Mouse (Mus musculus) MEL (cell line): ENCODE measurements at regions not wholly inside any gene's neighbourhood (a gene's known extent, or its start where the extent isn't known, plus 50 kb on each side); places are given as distances from the start of the nearest gene placed in this dataset.

Source experiments
- CHD2 ChIP-seq: IDR thresholded peaks from 2 replicates; pipeline ENCODE4 v1.6.1; 2011; ENCODE audit warnings: low read length, improper control_type of control experiment
- CTCF ChIP-seq, 3 experiments: IDR thresholded peaks in 2 of 3; conservative IDR thresholded peaks in 1 of 3; 2 replicates each; pipeline ENCODE4 v1.5.1; 2011 to 2012; ENCODE audit warnings: low read length in 3 of 3, low read depth in 2 of 3, mild to moderate bottlenecking in 2 of 3, improper control_type of control experiment in 1 of 3, inconsistent platforms in 1 of 3, mixed read lengths in 1 of 3, moderate library complexity in 1 of 3; ENCODE audit not compliant: control insufficient read depth in 1 of 3, insufficient read depth in 1 of 3, poor library complexity in 1 of 3, severe bottlenecking in 1 of 3
- EP300 ChIP-seq, 2 experiments: IDR thresholded peaks; 2 replicates each; pipeline ENCODE4 v1.6.1; 2011; ENCODE audit warnings: improper control_type of control experiment in 2 of 2, low read length in 2 of 2, low read depth in 1 of 2, mild to moderate bottlenecking in 1 of 2
- GABPA ChIP-seq: IDR thresholded peaks from 2 replicates; pipeline ENCODE4 v1.6.1; 2012; ENCODE audit warnings: low read depth, mild to moderate bottlenecking, inconsistent platforms, low read length, improper control_type of control experiment, moderate library complexity
- JUND ChIP-seq: IDR thresholded peaks from 2 replicates; pipeline ENCODE4 v1.6.1; 2011; ENCODE audit warnings: low read depth, mild to moderate bottlenecking, improper control_type of control experiment, low read length
- NRF1 ChIP-seq: IDR thresholded peaks from 2 replicates; pipeline ENCODE4 v1.6.1; 2014; ENCODE audit warnings: low read depth, mild to moderate bottlenecking, inconsistent platforms, low read length, improper control_type of control experiment, moderate library complexity; ENCODE audit not compliant: poor library complexity, insufficient read depth, severe bottlenecking
- POLR2A ChIP-seq, 2 experiments: IDR thresholded peaks; 2 replicates each; pipeline ENCODE4 v1.6.1; 2011 to 2012; ENCODE audit warnings: low read length in 2 of 2, mild to moderate bottlenecking in 2 of 2, control low read depth in 1 of 2, improper control_type of control experiment in 1 of 2, low read depth in 1 of 2, moderate library complexity in 1 of 2; ENCODE audit not compliant: control insufficient read depth in 1 of 2, insufficient read depth in 1 of 2, poor library complexity in 1 of 2
- TBP ChIP-seq: IDR thresholded peaks from 2 replicates; pipeline ENCODE4 v1.8.0; 2011; ENCODE audit warnings: low read depth, low read length, improper control_type of control experiment
- USF1 ChIP-seq: IDR thresholded peaks from 2 replicates; pipeline ENCODE4 v1.6.1; 2014; ENCODE audit warnings: low read depth, mild to moderate bottlenecking, inconsistent platforms, low read length, improper control_type of control experiment, moderate library complexity

DNA sequence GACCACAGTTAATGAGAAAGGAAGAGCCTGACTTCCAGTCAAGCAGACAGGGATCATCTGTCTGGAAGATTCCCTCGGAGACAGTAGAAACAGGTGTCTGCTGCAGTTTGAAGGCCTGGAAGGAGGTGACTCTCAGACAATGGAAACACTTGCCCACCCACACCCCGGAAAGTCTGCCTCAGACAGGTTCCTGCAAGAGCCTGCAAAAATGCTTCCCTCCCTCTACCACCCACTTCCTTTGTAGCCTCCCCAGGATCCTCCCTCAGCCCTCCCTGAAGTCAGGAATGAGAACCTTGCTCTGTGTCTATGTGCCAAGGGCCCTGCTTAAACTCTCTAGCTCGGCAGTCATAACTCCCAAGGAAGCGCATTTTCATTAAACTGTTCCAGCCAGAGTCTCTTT lies 226.2 kb downstream of the Mycn start:
- TF ChIP-seq POLR2A (IDR thresholded peaks at IDR 0.05; ENCODE audit: control insufficient read depth in 1 of 2, insufficient read depth in 1 of 2, low read depth in 1 of 2, low read length in 2 of 2, poor library complexity in 1 of 2) (no peak), GABPA (no peak), TBP (no peak), CTCF (IDR thresholded peaks at IDR 0.05 in 2 of 3, conservative IDR thresholded peaks at IDR 0.05 in 1 of 3; ENCODE audit: control insufficient read depth in 1 of 3, insufficient read depth in 1 of 3, low read depth in 2 of 3, low read length in 3 of 3, poor library complexity in 1 of 3, severe bottlenecking in 1 of 3) (no peak), USF1 (no peak), CHD2 (no peak), NRF1 (no peak), JUND (no peak), EP300 (IDR thresholded peaks at IDR 0.05; ENCODE audit: low read depth in 1 of 2, low read length in 2 of 2) (no peak)
